Mouse (Mus musculus) neural tube, embryonic 11.5 days (tissue): ENCODE data around the gene Plekha7. TPM values are rescaled to one million over a fixed set of nuclear protein-coding genes. Genes with fewer than 3 reads are reported as not detected.

Experiments used
- ATAC-seq: fragments of 200-750 bp; cut with Nextera tagmentation; 2 replicates; pipeline ENCODE4 v1.8.0; 2017; ENCODE audit warnings: moderate number of reproducible peaks, mild to moderate bottlenecking, moderate TSS enrichment, moderate library complexity; ENCODE audit not compliant: insufficient read depth, low FRiP score, low TSS enrichment
- DNase-seq: peaks from one replicate; pipeline ENCODE4 v3.0.0-alpha.2; 2015; ENCODE audit warnings: low spot score
- H3K27ac ChIP-seq: fragments of 300-500 bp; sonication (generic); 2 replicates; pipeline ENCODE4 v1.5.1; 2014; ENCODE audit warnings: low read depth, mild to moderate bottlenecking, low read length
- H3K27me3 ChIP-seq: fragments of 300-500 bp; sonication (generic); 2 replicates; pipeline ENCODE4 v1.6.1; 2014; ENCODE audit warnings: mild to moderate bottlenecking, low read length, mixed read lengths; ENCODE audit not compliant: control insufficient read depth, insufficient read depth
- H3K36me3 ChIP-seq: fragments of 300-500 bp; sonication (generic); 2 replicates; pipeline ENCODE4 v1.6.1; 2014; ENCODE audit warnings: mild to moderate bottlenecking, low read length, moderate library complexity, mixed read lengths; ENCODE audit not compliant: control insufficient read depth, insufficient read depth
- H3K4me1 ChIP-seq: fragments of 300-500 bp; sonication (generic); 2 replicates; pipeline ENCODE4 v1.6.1; 2014; ENCODE audit warnings: low read length, mixed read lengths; ENCODE audit not compliant: control insufficient read depth, insufficient read depth
- H3K4me2 ChIP-seq: fragments of 300-500 bp; sonication (generic); 2 replicates; pipeline ENCODE4 v1.6.1; 2014; ENCODE audit warnings: low read depth, mild to moderate bottlenecking, moderate library complexity
- H3K4me3 ChIP-seq: fragments of 300-500 bp; sonication (generic); 2 replicates; pipeline ENCODE4 v1.5.1; 2014; ENCODE audit warnings: low read depth, low read length
- H3K9ac ChIP-seq: fragments of 300-500 bp; sonication (generic); 2 replicates; pipeline ENCODE4 v1.6.1; 2014; ENCODE audit warnings: mild to moderate bottlenecking, low read length
- H3K9me3 ChIP-seq: fragments of 300-500 bp; sonication (generic); 2 replicates; pipeline ENCODE4 v1.6.1; 2016; ENCODE audit warnings: low read length; ENCODE audit not compliant: control insufficient read depth
- WGBS: fragments of 180-500 bp; shearing (Covaris S2); extraction: QIAGEN DNeasy Blood & Tissue Kit; methylation state at CpG from one replicate; pipeline ENCODE4 v1.1.7; 2014; 5-methylcytosine and 5-hydroxymethylcytosine counted together
- polyA plus RNA-seq: library from polyadenylated mRNA; unstranded; fragments of >200 nt; fragmentation: Nextera tagmentation; extraction: Ambion mirVana; gene quantifications from 2 replicates; pipeline ENCODE4 v1.2.1, GENCODE M21; 2014

Gene Plekha7
- polyA plus RNA-seq, result 6.3 and 7.3 TPM in 2 replicates

GRCm38 (mm10) chr7:116307871-116308631 lies at the start of gene Plekha7:
Plekha7 (minus strand) TSS chr7:116308376.
- H3K36me3 ChIP-seq, result no peaks in the 10 kb centered on the region
- peaks cover 5% of the 10 kb centered on the region; the same call in 1 of the 2 replicates for H3K4me1 ChIP-seq
- H3K27me3 ChIP-seq, result no peaks in the 10 kb centered on the region
- peak within 1 kb of the TSS; percentile 72 for H3K4me3 ChIP-seq
- H3K4me2 ChIP-seq, result peak within 1 kb of the TSS; percentile 84
- peak; percentile 72 for ATAC-seq
- H3K9ac ChIP-seq, result peak within 1 kb of the TSS; percentile 67
- under 1% methylated on average over 62 of the region's 65 CpGs for WGBS
- no peaks in the 10 kb centered on the region for H3K9me3 ChIP-seq
- DNase-seq, result peak; percentile 71
- H3K27ac ChIP-seq, result no peak within 1 kb of the TSS

GRCm38 (mm10) chr7:116336226-116336625 lies 28.1 kb upstream of the Plekha7 start:
- H3K36me3 ChIP-seq, result peaks cover 5% of the 10 kb centered on the region
- H3K4me2 ChIP-seq, result no peak overlapping the region
- H3K9me3 ChIP-seq, result no peaks in the 10 kb centered on the region
- H3K27me3 ChIP-seq, result no peaks in the 10 kb centered on the region
- no peak overlapping the region for H3K27ac ChIP-seq
- no peak overlapping the region for H3K9ac ChIP-seq
- H3K4me1 ChIP-seq, result no peaks in the 10 kb centered on the region
- no peak for ATAC-seq
- DNase-seq, result peak; percentile 26
- H3K4me3 ChIP-seq, result no peak overlapping the region
- WGBS, result 48% methylated on average over 1 of the region's 1 CpGs

DNA sequence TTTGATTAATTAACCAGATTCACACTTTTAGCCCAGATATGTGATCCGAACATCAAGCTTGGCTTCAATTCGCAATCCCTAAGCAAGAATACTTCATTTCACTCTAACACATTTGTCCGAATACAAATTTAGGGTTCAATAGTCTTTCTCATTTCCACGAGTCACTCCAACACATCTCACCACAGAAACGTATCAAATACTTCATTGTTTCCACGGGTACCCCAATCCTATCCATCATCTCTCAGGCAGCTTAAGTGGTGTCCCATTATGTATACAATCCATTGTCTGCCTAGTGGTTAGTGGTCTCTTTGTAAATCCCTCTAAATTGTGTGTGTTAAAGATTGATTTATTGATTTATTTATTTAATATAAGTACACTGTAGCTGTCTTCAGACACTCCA lies 27.0 kb upstream of the Plekha7 start:
- no peaks in the 10 kb centered on the region for H3K9me3 ChIP-seq
- ATAC-seq, result no peak
- H3K4me3 ChIP-seq, result no peak overlapping the region
- WGBS, result 71% methylated on average over 6 of the region's 6 CpGs
- no peaks in the 10 kb centered on the region for H3K4me1 ChIP-seq
- H3K36me3 ChIP-seq, result peaks cover 7% of the 10 kb centered on the region
- no peak for DNase-seq
- no peak overlapping the region for H3K27ac ChIP-seq
- H3K9ac ChIP-seq, result no peak overlapping the region
- H3K27me3 ChIP-seq, result no peaks in the 10 kb centered on the region
- peak overlapping the region; percentile 66; the same call in 1 of the 2 replicates for H3K4me2 ChIP-seq

DNA sequence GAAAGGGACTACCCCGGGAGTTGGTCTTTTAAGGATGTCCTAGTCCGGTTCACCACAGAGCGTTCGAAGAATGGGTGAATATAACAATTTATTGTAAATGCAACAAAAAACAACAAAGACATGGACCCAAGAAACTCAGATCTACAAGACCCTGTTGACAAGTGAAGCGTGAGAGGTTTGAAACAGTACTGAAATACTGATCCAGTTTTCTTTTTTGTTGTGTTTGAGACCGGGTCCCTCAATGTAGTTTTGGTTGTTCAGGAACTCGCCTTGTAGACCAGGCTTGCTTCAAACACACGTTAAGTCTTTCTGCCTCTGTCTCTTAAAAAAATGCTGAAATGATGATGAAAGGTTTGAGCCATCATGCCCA lies 26.5 kb upstream of the Plekha7 start:
- no peaks in the 10 kb centered on the region for H3K4me1 ChIP-seq
- H3K27me3 ChIP-seq, result no peaks in the 10 kb centered on the region
- 0 out of 2 replicates have a peak overlapping the region, but pooled peaks have one; percentile 41 for H3K27ac ChIP-seq
- no peaks in the 10 kb centered on the region for H3K9me3 ChIP-seq
- H3K4me3 ChIP-seq, result peak overlapping the region; percentile 79
- peak; percentile 13 for DNase-seq
- 22% methylated on average over 8 of the region's 8 CpGs for WGBS
- peak overlapping the region; percentile 66 for H3K4me2 ChIP-seq
- H3K36me3 ChIP-seq, result peaks cover 11% of the 10 kb centered on the region
- no peak; the same call in 1 of the 2 replicates for ATAC-seq
- peak overlapping the region; percentile 85 for H3K9ac ChIP-seq

DNA sequence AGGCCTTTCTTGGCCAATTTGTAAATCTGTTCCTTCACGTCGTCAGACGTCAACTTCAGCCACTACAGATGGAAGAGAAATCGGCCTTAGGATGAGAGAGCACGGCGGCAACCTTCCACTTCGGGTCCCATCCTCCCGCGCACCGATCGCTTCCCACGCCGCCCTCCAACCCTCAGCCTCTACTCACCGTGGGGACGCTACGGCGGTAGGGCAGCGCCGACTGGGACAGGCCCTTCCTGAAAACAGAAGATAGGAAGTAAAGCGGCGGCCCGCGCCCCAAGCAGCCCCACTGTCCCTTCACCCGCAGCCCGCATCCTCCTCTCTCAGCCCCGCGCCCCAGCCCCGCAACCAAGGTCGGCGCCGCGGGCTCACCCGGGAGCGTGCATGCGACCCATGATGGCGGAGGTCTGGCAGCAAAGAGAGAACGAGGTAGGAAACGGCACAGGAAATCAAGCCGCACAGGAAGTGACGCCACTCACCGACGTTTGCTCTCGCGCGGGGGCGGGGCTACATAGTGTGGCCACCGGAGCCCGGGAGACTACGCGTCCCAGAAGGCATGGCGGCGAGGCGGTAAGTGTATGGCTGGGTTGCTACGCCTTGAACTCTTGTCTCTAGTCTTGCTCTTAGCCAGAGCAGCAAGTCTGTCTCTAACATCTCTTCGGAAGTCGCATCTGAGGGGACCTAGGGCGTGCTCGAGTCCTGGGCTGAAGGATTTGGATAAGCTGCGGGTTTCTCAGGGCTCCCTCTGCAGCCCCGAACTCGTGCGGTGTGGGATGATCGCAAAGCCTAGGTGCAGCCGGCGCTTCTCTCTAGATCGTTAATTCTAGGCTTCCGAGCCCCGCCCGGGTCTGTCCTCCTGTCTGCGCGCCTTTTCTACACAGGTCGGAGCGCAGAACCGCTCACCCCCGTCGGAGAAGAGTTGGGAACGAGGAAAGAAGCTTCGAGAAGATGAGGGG lies 25.8 kb upstream of the Plekha7 start, which contains the start of gene Rps13:
Rps13 (minus strand) TSS at position 483 of the 956 bp plus-strand sequence.
- Histone ChIP-seq H3K4me2 (peak within 1 kb of the TSS; percentile 66), H3K4me3 (peak within 1 kb of the TSS; percentile 79), H3K9me3 (no peaks in the 10 kb centered on the region), H3K27me3 (no peaks in the 10 kb centered on the region), H3K9ac (peak within 1 kb of the TSS; percentile 85), H3K27ac (peak within 1 kb of the TSS; percentile 54; the same call in 1 of the 2 replicates), H3K36me3 (peaks cover 11% of the 10 kb centered on the region), H3K4me1 (no peaks in the 10 kb centered on the region)
- ATAC-seq, result peak; percentile 97
- DNase-seq, result peak; percentile 97
- WGBS, result under 1% methylated on average over 78 of the region's 78 CpGs

GRCm38 (mm10) chr7:116331246-116331645 lies 23.1 kb upstream of the Plekha7 start:
- WGBS, result 91% methylated on average over 2 of the region's 2 CpGs
- peaks cover 11% of the 10 kb centered on the region for H3K36me3 ChIP-seq

GRCm38 (mm10) chr7:116329858-116330257 lies 21.7 kb upstream of the Plekha7 start:
- no peak for ATAC-seq
- Histone ChIP-seq H3K4me1 (no peaks in the 10 kb centered on the region), H3K4me2 (no peak overlapping the region), H3K9me3 (no peaks in the 10 kb centered on the region), H3K9ac (no peak overlapping the region), H3K27ac (no peak overlapping the region), H3K36me3 (peaks cover 11% of the 10 kb centered on the region), H3K4me3 (no peak overlapping the region), H3K27me3 (no peaks in the 10 kb centered on the region)
- DNase-seq, result no peak
- 91% methylated on average over 4 of the region's 4 CpGs for WGBS

More at GRCm38 (mm10) chr7:116331246-116331645, 23.1 kb upstream of the Plekha7 start:
- Histone ChIP-seq H3K27me3 (no peaks in the 10 kb centered on the region), H3K4me1 (no peaks in the 10 kb centered on the region), H3K9me3 (no peaks in the 10 kb centered on the region), H3K27ac (no peak overlapping the region), H3K9ac (no peak overlapping the region), H3K4me3 (no peak overlapping the region), H3K4me2 (no peak overlapping the region)
- DNase-seq (no peak), ATAC-seq (no peak)

GRCm38 (mm10) chr7:116328777-116329176 lies 20.6 kb upstream of the Plekha7 start:
- DNase-seq (no peak), ATAC-seq (no peak)
- H3K9me3 ChIP-seq, result no peaks in the 10 kb centered on the region
- H3K36me3 ChIP-seq, result peaks cover 11% of the 10 kb centered on the region
- H3K27ac ChIP-seq, result no peak overlapping the region
- no peaks in the 10 kb centered on the region for H3K27me3 ChIP-seq
- H3K4me2 ChIP-seq, result no peak overlapping the region
- WGBS, result 81% methylated on average over 7 of the region's 7 CpGs
- no peak overlapping the region for H3K9ac ChIP-seq
- no peak overlapping the region for H3K4me3 ChIP-seq
- H3K4me1 ChIP-seq, result no peaks in the 10 kb centered on the region
